Mouse (Mus musculus) intestine, embryonic 14.5 days (tissue): ENCODE data around the gene Glipr1l2. TPM values are rescaled to one million over a fixed set of nuclear protein-coding genes. Genes with fewer than 3 reads are reported as not detected.
"Not testable (repeated sequence)": the region's sequence is repeated elsewhere in the genome, so short reads cannot be mapped to it uniquely, and the experiment has no call there.

Experiments
- ATAC-seq: fragments of 200-750 bp; cut with Nextera tagmentation; replicated peaks from 2 replicates; pipeline ENCODE4 v1.8.0; 2017; ENCODE audit warnings: low read depth, moderate number of reproducible peaks, moderate TSS enrichment, moderate library complexity; ENCODE audit not compliant: low FRiP score, low TSS enrichment
- DNase-seq: peaks from one replicate; pipeline ENCODE4 v3.0.0-alpha.2; 2018; ENCODE audit warnings: low spot score
- H3K27ac ChIP-seq: fragments of 300-500 bp; sonication (generic); 2 replicates; pipeline ENCODE4 v1.5.1; 2014; ENCODE audit warnings: low read depth, mild to moderate bottlenecking, control low read depth
- H3K27me3 ChIP-seq: fragments of 300-500 bp; sonication (generic); replicated peaks from 2 replicates; pipeline ENCODE4 v1.6.1; 2014; ENCODE audit warnings: low read length, control low read depth; ENCODE audit not compliant: control insufficient read depth, insufficient read depth
- H3K36me3 ChIP-seq: fragments of 300-500 bp; sonication (generic); 2 replicates; pipeline ENCODE4 v1.6.1; 2014; ENCODE audit warnings: low read length, control low read depth; ENCODE audit not compliant: control insufficient read depth, insufficient read depth
- H3K4me1 ChIP-seq: fragments of 300-500 bp; sonication (generic); replicated peaks from 2 replicates; pipeline ENCODE4 v1.6.1; 2014; ENCODE audit warnings: low read length, control low read depth, mixed read lengths; ENCODE audit not compliant: control insufficient read depth, insufficient read depth
- H3K4me2 ChIP-seq: fragments of 300-500 bp; sonication (generic); 2 replicates; pipeline ENCODE4 v1.6.1; 2014; ENCODE audit warnings: low read length
- H3K4me3 ChIP-seq: fragments of 300-500 bp; sonication (generic); 2 replicates; pipeline ENCODE4 v1.5.1; 2014; ENCODE audit warnings: low read depth, low read length, control low read depth, mixed read lengths
- H3K9ac ChIP-seq: fragments of 300-500 bp; sonication (generic); 2 replicates; pipeline ENCODE4 v1.6.1; 2014; ENCODE audit warnings: mild to moderate bottlenecking, low read length
- H3K9me3 ChIP-seq: fragments of 300-500 bp; sonication (generic); 2 replicates; pipeline ENCODE4 v1.6.1; 2016; ENCODE audit warnings: low read length, control low read depth; ENCODE audit not compliant: control insufficient read depth
- WGBS: fragments of 180-500 bp; shearing (Covaris S2); extraction: QIAGEN DNeasy Blood & Tissue Kit; methylation state at CpG from one replicate; pipeline ENCODE4 v1.1.7; 2014; 5-methylcytosine and 5-hydroxymethylcytosine counted together
- polyA plus RNA-seq: library from polyadenylated mRNA; unstranded; fragments of >200 nt; fragmentation: Nextera tagmentation; extraction: Ambion mirVana; gene quantifications from 2 replicates; pipeline ENCODE4 v1.2.1, GENCODE M21; 2014

The Glipr1l2 gene
- polyA plus RNA-seq: not detected in 2 replicates

DNA sequence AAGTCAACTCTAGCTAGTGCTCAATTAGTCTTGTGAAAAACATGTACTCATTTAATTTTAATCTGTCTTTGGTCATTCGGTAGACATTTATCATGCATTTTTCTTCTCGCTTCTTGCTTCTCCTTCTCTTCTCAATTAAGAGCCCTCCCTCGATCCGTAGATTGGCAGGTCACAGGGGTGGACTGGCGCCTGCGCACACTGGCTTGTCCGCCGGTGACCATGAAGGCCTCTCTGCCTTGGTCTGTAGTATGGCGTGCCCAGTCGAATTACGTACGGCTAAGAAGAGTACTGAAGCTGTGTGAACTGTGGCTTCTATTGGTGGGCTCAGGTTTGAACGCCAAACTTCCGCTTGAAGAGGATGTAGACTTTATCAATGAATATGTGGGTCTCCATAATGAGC lies at the start of gene Glipr1l2:
Glipr1l2 (plus strand) TSS at position 198 of the 400 bp plus-strand sequence.
- no peak within 1 kb of the TSS for H3K4me2 ChIP-seq
- no peak within 1 kb of the TSS for H3K27ac ChIP-seq
- H3K9ac ChIP-seq: no peak within 1 kb of the TSS
- no peaks in the 10 kb centered on the region for H3K4me1 ChIP-seq
- 94% methylated on average over 14 of the region's 14 CpGs for WGBS
- H3K27me3 ChIP-seq: no peaks in the 10 kb centered on the region
- no peak for ATAC-seq
- H3K4me3 ChIP-seq: no peak within 1 kb of the TSS
- H3K36me3 ChIP-seq: no peaks in the 10 kb centered on the region
- no peak for DNase-seq
- H3K9me3 ChIP-seq: no peaks in the 10 kb centered on the region

DNA sequence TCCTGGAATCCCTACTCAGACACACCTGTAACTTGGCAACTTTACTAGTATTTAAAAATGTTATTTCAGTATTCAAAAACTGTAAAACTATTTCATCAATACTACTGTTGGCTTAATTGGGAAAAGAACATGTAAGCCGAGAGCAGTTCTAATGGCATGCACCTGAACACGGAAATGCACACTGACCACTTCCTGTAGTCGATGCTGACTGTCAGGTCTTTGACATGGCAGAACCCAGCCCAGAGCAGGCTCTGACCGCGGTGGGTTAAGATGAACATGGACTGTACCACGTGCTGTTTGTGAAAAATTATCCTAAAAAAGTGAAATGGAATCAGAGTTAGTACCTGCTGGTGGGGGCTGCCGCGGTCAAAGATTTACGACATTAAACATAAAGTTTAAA lies 39.6 kb upstream of the Glipr1l2 start:
- H3K4me3 ChIP-seq, H3K9me3 ChIP-seq, ATAC-seq, H3K4me2 ChIP-seq, DNase-seq, H3K36me3 ChIP-seq, H3K4me1 ChIP-seq, H3K27me3 ChIP-seq, H3K27ac ChIP-seq, H3K9ac ChIP-seq: not testable (repeated sequence)
- WGBS: 69% methylated on average over 9 of the region's 9 CpGs

DNA sequence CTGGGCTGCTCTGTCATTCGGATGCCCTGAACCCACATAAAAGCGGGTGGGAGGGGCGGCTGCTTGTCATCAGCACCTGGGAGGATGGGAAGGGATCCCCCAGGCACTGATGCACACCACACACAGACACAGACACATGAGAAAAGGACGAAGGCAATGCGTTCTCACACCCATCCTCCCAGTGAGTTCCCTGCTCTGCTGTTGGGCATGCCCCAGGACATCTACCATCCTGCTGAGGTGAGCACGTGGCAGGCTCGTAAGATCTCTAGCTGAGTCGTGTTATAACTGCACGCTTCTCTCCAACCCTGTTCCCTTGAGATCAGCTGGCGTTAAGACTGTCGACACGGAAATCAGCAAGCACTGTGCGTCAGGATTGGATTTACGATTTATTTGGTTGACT lies 38.9 kb upstream of the Glipr1l2 start:
- not testable (repeated sequence) for H3K27ac ChIP-seq, H3K4me1 ChIP-seq, H3K4me3 ChIP-seq, H3K36me3 ChIP-seq, H3K9me3 ChIP-seq, H3K4me2 ChIP-seq, H3K27me3 ChIP-seq, DNase-seq, H3K9ac ChIP-seq
- WGBS: 28% methylated on average over 14 of the region's 14 CpGs
- ATAC-seq: peak; percentile 36; the same call in 1 of the 2 replicates

DNA sequence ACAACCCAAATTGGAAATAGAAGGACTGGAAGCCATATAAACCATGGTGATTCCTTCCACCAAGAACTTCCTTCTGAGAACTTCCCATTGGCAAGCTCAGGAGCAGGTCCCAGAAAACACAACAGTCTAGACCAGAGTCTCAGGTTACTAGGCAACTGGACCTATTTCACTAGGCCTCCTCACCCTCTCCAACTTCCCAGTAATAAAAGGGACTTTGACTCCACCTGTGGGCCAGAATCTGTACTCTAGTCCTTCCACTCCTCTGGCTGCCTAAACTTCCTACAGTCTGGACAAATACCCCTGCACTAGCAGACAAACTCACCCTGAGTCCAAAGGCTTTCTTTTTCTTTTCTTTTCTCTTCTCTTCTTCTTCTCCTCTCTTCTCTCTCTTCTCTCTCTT lies 31.9 kb upstream of the Glipr1l2 start:
- no peak overlapping the region for H3K9ac ChIP-seq

DNA sequence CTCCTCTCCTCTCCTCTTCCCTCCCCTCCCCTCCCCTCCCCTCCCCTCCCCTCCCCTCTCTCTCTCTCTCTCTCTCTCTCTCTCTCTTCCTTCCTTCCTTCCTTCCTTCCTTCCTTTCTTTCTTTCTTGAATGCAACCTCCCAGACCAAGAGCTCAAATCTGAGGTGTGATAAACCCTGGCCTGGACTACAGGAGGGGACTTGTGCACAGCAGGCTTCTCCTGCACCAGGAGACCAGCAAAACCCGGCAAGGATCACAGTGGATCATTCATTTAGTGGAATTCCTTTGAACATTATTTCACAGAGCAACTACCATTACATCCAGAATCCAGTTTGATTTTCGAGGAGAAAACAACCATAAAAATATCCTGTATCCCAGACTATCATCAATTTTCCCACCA lies 31.2 kb upstream of the Glipr1l2 start:
- not testable (repeated sequence) for H3K4me1 ChIP-seq, H3K36me3 ChIP-seq, H3K27me3 ChIP-seq, DNase-seq, ATAC-seq, H3K4me2 ChIP-seq, H3K4me3 ChIP-seq, H3K27ac ChIP-seq, H3K9ac ChIP-seq, H3K9me3 ChIP-seq
- WGBS: 84% methylated on average over 2 of the region's 2 CpGs

More for the DNA sequence above, 31.9 kb upstream of the Glipr1l2 start:
- Histone ChIP-seq H3K4me1 (no peaks in the 10 kb centered on the region), H3K27ac (no peak overlapping the region), H3K9me3 (no peaks in the 10 kb centered on the region), H3K4me3 (no peak overlapping the region), H3K4me2 (no peak overlapping the region), H3K36me3 (no peaks in the 10 kb centered on the region), H3K27me3 (no peaks in the 10 kb centered on the region)
- ATAC-seq (no peak), DNase-seq (no peak)

DNA sequence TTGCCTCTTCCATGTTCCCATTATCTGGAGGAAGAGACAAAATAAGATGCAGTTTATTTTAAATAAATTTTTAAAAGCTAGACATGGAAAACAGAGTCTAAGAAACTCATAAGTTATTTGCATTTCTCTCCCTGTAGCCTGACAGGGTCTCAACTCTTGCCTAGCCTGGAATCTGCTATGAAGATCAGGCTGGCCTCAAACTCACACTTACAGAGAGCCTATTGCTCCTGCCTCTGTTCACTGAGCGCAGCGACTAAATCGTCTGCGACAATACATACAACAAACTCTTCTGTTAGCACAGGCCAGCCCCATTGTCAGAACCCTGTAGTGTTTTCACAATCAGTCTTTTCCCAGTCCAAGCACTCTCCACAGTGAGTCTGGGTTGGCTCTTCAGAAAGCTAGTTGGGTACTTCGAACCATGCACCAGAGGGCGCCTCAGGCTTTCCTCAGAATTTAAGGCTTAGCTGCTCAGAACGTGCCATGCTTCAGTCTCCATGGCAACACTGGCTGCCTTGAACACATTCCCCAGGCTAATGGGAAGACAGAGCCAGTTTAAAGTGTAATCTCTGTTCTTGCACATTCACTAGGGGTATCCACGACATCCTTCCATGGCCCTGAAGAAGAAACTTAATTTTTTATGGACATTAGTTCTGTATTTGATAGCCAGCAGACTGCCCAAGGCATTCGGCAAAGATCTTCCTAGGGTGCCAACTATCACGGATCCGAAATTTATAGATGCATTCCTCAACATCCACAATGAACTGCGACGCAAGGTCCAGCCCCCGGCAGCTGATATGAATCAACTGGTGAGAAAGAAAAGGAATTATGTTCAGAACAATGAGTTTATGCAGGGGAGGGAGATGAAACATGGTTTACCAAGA lies 23.2 kb upstream of the Glipr1l2 start, which contains the start of gene Glipr1l1:
Glipr1l1 (plus strand) TSS at position 488 of the 881 bp plus-strand sequence.
- no peaks in the 10 kb centered on the region for H3K4me1 ChIP-seq
- no peak within 1 kb of the TSS for H3K4me3 ChIP-seq
- H3K27ac ChIP-seq: no peak within 1 kb of the TSS
- ATAC-seq: no peak; the same call in 1 of the 2 replicates
- H3K9ac ChIP-seq: no peak within 1 kb of the TSS
- no peaks in the 10 kb centered on the region for H3K27me3 ChIP-seq
- WGBS: 52% methylated on average over 14 of the region's 14 CpGs
- H3K4me2 ChIP-seq: no peak within 1 kb of the TSS
- H3K9me3 ChIP-seq: no peaks in the 10 kb centered on the region
- no peak for DNase-seq
- no peaks in the 10 kb centered on the region for H3K36me3 ChIP-seq

DNA sequence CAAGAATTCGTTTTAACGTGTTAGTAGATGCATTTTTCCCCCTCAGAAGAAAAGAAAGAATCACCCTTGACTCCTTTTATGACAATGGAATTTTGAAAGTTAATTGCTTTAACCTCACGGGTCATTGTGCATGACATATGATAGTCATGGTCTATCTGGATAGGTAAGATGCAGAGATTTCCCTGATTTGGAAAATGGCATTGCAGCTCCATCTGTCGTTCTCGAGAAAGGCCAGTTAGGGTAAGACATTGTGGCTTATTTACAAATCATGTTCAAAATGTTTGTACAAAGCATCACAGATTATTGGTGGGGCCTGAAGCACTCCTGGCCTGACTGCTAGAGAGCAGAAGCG lies 22.6 kb upstream of the Glipr1l2 start:
- H3K4me2 ChIP-seq, ATAC-seq, H3K27me3 ChIP-seq, DNase-seq, H3K4me3 ChIP-seq, H3K4me1 ChIP-seq, H3K27ac ChIP-seq, H3K9ac ChIP-seq, H3K36me3 ChIP-seq, H3K9me3 ChIP-seq: not testable (repeated sequence)
- 73% methylated on average over 6 of the region's 6 CpGs for WGBS

DNA sequence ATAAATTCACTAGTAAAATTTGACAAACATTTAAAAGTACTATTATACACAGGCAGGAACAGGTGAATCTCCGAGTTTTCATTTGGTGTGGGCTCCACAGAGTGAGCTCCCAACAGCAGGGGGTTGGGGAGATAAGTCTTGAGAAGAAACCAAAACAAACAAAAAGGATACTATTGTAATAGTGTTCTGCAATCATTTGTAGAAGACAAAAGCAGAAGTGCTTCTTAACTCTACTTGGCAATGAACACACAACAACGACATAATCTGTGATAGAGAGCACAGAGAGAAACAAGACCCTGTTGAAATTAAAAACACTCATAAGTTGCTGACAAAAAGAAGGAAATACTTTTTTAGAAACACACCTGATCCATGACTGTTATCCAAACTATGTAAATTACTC lies 3.1 kb upstream of the Glipr1l2 start:
- 57% methylated on average over 2 of the region's 2 CpGs for WGBS
- ATAC-seq: no peak

DNA sequence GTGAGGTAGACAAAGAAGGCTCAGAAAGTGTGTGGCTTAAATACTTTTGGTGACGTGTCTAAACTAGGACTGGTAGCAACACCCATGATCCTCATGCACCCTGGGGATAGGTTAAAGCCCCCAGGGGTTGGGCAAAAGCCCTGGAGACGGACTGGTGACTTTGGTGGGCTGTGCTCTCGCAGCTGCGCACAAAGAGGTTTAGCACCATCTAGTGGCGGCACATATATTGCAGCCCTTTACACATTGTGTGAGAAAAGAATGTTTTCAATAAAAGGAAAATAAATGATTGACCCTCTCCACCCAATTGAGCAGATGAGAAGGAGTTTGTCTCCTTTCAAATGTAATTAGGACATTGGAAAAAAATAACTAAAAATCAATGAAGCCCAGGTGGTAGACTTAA lies 22.6 kb downstream of the Glipr1l2 start:
- H3K4me2 ChIP-seq, ATAC-seq, H3K27me3 ChIP-seq, H3K36me3 ChIP-seq, H3K4me3 ChIP-seq, H3K4me1 ChIP-seq, H3K9ac ChIP-seq, H3K9me3 ChIP-seq, H3K27ac ChIP-seq: not testable (repeated sequence)
- 3% methylated on average over 5 of the region's 5 CpGs for WGBS
- peak; percentile 81 for DNase-seq

More for the DNA sequence above, 3.1 kb upstream of the Glipr1l2 start:
- Histone ChIP-seq H3K9ac (no peak overlapping the region), H3K36me3 (no peaks in the 10 kb centered on the region), H3K27me3 (no peaks in the 10 kb centered on the region), H3K4me3 (no peak overlapping the region), H3K4me1 (no peaks in the 10 kb centered on the region), H3K27ac (no peak overlapping the region), H3K4me2 (no peak overlapping the region), H3K9me3 (no peaks in the 10 kb centered on the region)
- DNase-seq: no peak
